Mouse (Mus musculus): ENCODE data around the gene Zic1.

The Zic1 gene

GRCm38 (mm10) chr9:91365664-91366063 is at the start of gene Zic1:
Zic1 (minus strand) TSS chr9:91365810.
- no peak for DNase-seq (ENCODE audit: low spot score)

- DNase-seq (ENCODE audit: low spot score) = no peak
These were observed 48.5 kb upstream of the Zic1 start for GRCm38 (mm10) chr9:91414007-91414661.

GRCm38 (mm10) chr9:91409771-91410170 is 44.2 kb upstream of the Zic1 start:
- DNase-seq (ENCODE audit: low spot score) = no peak

GRCm38 (mm10) chr9:91406258-91406763 is 40.7 kb upstream of the Zic1 start:
- DNase-seq (ENCODE audit: low spot score) = no peak

GRCm38 (mm10) chr9:91405753-91406178 is 40.2 kb upstream of the Zic1 start:
- no peak for DNase-seq (ENCODE audit: low spot score)

DNA sequence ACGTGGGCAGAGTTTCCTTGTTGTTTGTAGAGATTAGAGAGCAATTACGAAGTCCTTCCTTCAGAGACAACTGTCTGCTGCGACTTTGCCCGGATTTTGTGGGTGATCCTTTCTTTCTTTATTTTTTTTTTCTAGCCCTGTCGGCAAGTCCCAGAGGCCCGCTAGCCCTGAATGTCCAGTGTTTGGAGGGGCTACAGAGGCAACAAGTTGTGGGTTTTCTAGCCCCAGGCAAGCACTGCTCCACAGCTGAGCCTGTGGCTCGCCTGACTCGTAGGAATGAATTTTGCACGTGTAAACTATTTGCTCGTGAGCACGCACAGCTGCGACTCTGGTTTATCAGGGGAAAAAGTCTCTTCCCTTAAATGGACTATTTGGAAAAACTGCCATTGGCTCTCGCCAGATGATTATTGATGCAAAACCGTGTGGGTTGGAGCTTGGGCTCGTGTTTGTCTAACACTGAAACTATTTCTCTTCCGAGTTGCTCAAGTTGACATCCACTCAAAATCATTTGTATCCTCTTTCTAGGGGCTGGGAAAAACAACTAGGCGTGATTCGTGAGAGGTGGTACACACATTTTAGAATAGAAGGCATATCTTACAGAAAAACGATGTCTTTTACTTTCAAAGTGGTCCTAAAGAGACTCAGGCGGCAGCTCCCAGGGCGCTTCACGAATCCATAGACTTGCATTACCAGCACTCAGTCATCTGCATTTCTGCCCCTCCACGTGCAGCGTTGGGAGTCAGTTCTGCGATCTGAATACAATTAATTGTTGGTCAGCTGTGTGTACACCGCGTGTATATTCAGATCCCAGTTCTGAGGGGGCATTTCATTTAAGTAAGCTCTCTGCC is 39.5 kb upstream of the Zic1 start:
- DNase-seq (ENCODE audit: low spot score) = no peak

GRCm38 (mm10) chr9:91404229-91404628 is 38.6 kb upstream of the Zic1 start:
- DNase-seq (ENCODE audit: low spot score) = no peak

DNA sequence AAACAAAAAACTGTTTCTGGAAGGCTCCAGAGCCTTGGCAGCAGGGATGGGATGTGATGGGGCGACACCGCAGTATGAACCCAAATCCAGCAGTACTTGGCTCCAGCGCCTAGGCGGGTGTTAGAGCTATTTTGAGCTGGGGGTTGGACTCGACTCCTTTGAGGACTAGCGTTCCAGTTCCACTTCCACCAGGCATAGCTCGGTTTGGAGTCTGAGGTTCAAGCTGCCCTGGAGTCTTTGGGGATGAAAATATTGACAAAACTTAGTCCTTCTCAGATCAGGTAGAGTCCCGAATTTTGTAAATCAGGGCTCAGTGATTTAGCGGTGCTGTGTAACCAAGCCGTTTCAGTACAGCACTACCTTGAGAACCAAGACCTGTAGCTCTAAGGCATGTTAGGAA is 35.9 kb upstream of the Zic1 start:
- DNase-seq (ENCODE audit: low spot score) = no peak

DNA sequence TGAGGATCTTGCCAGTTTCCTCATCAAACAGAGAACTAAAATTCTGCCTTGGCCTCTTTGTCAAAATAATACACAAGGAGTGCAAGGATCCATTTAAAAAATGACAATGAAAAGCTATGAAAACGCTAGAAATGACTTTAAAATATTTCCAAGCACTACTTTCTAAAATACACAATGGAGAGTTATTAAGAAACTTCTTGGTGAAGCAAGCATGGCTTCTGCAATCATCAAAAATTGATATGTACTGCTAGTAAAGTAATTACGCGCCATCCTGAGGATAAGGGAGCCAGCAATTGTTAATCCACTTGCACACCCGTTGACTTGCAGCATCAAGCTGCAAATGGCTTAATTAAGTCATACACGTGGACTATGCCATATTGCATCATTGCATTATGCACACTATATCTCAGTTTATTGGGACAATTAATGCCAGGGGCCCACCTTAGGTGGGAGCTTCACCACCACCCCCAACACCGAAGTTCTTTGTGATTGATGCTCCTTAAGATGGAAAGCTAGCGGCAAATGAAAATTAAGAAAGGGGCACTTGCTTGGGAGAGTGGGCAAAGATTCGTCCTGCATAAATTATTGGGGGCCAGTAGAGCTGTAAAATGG is 35.0 kb upstream of the Zic1 start:
- DNase-seq (ENCODE audit: low spot score) = no peak

GRCm38 (mm10) chr9:91399976-91400375 is 34.4 kb upstream of the Zic1 start:
- DNase-seq (ENCODE audit: low spot score) = no peak

GRCm38 (mm10) chr9:91395066-91395772 is 29.6 kb upstream of the Zic1 start:
- no peak for DNase-seq (ENCODE audit: low spot score)

DNA sequence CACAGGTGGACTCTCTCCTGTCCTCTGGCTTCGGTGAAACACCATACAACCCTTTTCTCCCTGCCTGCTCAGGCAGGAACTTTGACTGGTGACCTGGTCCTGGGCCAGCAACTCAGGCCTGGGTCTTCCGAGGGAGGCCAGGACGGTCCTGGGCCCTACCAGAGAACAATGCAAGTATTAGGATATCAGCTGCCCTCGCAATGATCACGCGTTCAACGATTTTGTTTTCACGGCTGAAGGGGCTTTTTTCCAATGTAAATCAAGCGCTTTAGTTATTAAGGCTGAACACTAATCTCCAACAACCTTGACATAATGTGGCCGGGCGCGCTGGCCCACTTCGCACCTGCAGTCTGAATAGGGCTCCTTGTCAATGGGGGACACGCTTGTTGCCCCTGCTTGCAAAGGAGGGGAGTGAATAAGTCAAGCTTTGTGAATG is 28.6 kb upstream of the Zic1 start:
- DNase-seq (ENCODE audit: low spot score) = no peak

GRCm38 (mm10) chr9:91393376-91394068 is 27.9 kb upstream of the Zic1 start:
- DNase-seq (ENCODE audit: low spot score) = no peak

DNA sequence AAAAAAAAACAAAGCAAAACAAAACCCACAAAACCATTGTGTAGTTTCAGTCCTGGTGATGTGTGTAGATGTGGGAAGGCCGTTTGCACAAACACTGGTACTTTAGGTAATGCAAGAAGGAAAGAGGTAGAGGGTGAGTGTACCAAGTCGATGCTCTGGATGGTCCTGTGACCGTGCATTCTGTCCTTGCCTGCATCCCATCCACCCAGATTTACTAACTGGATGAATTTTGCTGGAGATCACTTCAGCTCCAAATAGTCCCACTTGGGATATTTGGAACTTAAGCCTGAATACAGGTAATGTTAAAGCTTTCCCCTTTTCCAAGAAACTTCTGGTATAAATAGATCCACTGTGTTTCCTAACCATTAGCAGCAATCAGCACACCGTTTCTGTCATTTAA is 22.6 kb upstream of the Zic1 start:
- no peak for DNase-seq (ENCODE audit: low spot score)

- no peak for DNase-seq (ENCODE audit: low spot score)
These were observed 22.1 kb upstream of the Zic1 start for GRCm38 (mm10) chr9:91387740-91388080.

GRCm38 (mm10) chr9:91386891-91387739 is 21.5 kb upstream of the Zic1 start:
- DNase-seq (ENCODE audit: low spot score) = no peak

- no peak for DNase-seq (ENCODE audit: low spot score)
These were observed 20.9 kb upstream of the Zic1 start for GRCm38 (mm10) chr9:91386502-91386890.

GRCm38 (mm10) chr9:91385561-91386430 is 20.2 kb upstream of the Zic1 start:
- no peak for DNase-seq (ENCODE audit: low spot score)

DNA sequence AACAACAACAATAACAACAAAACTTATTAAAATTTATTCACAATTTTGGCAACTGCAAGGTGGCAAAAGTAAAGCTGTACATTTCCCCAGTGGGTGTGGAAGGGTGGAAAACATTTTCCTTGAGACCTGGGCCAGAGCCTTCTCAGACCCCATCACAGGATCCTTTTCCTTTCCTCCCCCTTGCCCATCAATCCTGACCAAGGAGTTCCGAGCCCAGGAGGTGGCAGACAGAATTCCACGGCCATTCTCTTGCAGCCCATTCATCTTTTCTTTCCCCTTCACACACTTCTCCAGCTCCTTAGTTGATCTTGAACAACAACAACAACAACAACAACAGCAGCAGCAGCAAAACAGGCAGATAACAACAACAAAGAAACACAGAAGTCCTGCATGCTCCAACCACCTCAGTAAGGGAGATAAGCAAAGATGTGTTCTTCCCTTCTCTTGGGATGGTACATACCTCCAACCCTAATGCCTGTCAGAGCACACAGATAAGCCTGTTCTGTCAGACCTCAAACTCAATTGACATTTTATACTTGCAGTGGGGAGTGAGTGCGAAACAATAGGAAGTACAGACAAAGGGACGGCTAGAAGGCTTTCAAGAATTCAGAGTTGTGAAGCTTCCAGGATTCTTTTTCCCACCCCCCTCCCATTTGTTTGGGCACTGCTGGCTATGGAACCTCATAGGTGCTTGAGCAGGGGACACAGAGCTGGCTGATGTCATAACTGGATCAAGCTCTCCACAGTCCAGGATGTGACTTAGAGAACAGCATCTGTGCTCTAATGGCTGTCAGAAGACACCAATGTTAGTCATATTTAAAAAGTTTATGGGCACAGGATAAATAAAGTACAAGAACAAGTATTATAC is 19.3 kb upstream of the Zic1 start:
- no peak for DNase-seq (ENCODE audit: low spot score)
